Mouse (Mus musculus) liver, embryonic 15.5 days (tissue): ENCODE results near the gene Nelfe. TPM values are rescaled to one million over a fixed set of nuclear protein-coding genes. Genes with fewer than 3 reads are reported as not detected.

Source experiments
- ATAC-seq: fragments of 200-750 bp; cut with Nextera tagmentation; 2 replicates; pipeline ENCODE4 v1.8.0; 2017; ENCODE audit warnings: moderate number of reproducible peaks, mild to moderate bottlenecking, moderate library complexity; ENCODE audit not compliant: insufficient read depth
- H3K27ac ChIP-seq: fragments of 300-500 bp; sonication (generic); replicated peaks from 2 replicates; pipeline ENCODE4 v1.5.1; 2015; ENCODE audit warnings: mild to moderate bottlenecking, inconsistent platforms
- H3K27me3 ChIP-seq: fragments of 300-500 bp; sonication (generic); 2 replicates; pipeline ENCODE4 v1.6.1; 2015; ENCODE audit warnings: mild to moderate bottlenecking, inconsistent platforms
- H3K36me3 ChIP-seq: fragments of 300-500 bp; sonication (generic); replicated peaks from 2 replicates; pipeline ENCODE4 v1.6.1; 2015; ENCODE audit warnings: moderate library complexity, mild to moderate bottlenecking, inconsistent platforms
- H3K4me1 ChIP-seq: fragments of 300-500 bp; sonication (generic); replicated peaks from 2 replicates; pipeline ENCODE4 v1.6.1; 2015; ENCODE audit warnings: inconsistent platforms
- H3K4me2 ChIP-seq: fragments of 300-500 bp; sonication (generic); 2 replicates; pipeline ENCODE4 v1.6.1; 2015; ENCODE audit warnings: moderate library complexity, mild to moderate bottlenecking, inconsistent platforms
- H3K4me3 ChIP-seq: fragments of 300-500 bp; sonication (generic); replicated peaks from 2 replicates; pipeline ENCODE4 v1.5.1; 2015; ENCODE audit warnings: mild to moderate bottlenecking, inconsistent platforms
- H3K9ac ChIP-seq: fragments of 300-500 bp; sonication (generic); 2 replicates; pipeline ENCODE4 v1.6.1; 2015; ENCODE audit warnings: moderate library complexity, mild to moderate bottlenecking, inconsistent platforms
- H3K9me3 ChIP-seq: fragments of 300-500 bp; sonication (generic); replicated peaks from 2 replicates; pipeline ENCODE4 v1.6.1; 2016; ENCODE audit warnings: inconsistent platforms
- WGBS: fragments of 180-500 bp; shearing (Covaris S2); methylation state at CpG from one replicate; pipeline ENCODE4 v1.1.7; 2015; ENCODE audit warnings: mixed read lengths; ENCODE audit not compliant: insufficient replicate concordance; 5-methylcytosine and 5-hydroxymethylcytosine counted together
- polyA plus RNA-seq: library from polyadenylated mRNA; unstranded; fragments of >200 nt; fragmentation: Nextera tagmentation; extraction: Ambion mirVana; gene quantifications from 2 replicates; pipeline ENCODE4 v1.2.1, GENCODE M21; 2015

Gene Nelfe
- polyA plus RNA-seq, 1 experiment from 2014 or later: 45.6 TPM

GRCm38 (mm10) chr17:34850517-34851125 is 430 bp downstream of the Nelfe start:
- Histone ChIP-seq H3K4me3 (peak overlapping the region; percentile 86), H3K4me1 (peaks cover 52% of the 10 kb centered on the region), H3K36me3 (peaks cover 60% of the 10 kb centered on the region), H3K4me2 (peak overlapping the region; percentile 99), H3K27me3 (no peaks in the 10 kb centered on the region), H3K27ac (peak overlapping the region; percentile 78), H3K9ac (peak overlapping the region; percentile 83), H3K9me3 (no peaks in the 10 kb centered on the region)
- WGBS: 2% methylated on average over 25 of the region's 25 CpGs
- ATAC-seq: peak; percentile 30

GRCm38 (mm10) chr17:34853511-34853910 is 3.3 kb downstream of the Nelfe start:
- Histone ChIP-seq H3K9ac (no peak overlapping the region), H3K9me3 (no peaks in the 10 kb centered on the region), H3K27me3 (no peaks in the 10 kb centered on the region), H3K4me1 (peaks cover 64% of the 10 kb centered on the region), H3K4me3 (no peak overlapping the region), H3K36me3 (peaks cover 59% of the 10 kb centered on the region), H3K4me2 (no peak overlapping the region), H3K27ac (no peak overlapping the region)
- ATAC-seq: no peak
- WGBS: 61% methylated on average over 8 of the region's 8 CpGs

GRCm38 (mm10) chr17:34854761-34855160 is 4.6 kb downstream of the Nelfe start:
- no peaks in the 10 kb centered on the region for H3K27me3 ChIP-seq
- H3K36me3 ChIP-seq: peaks cover 59% of the 10 kb centered on the region
- H3K4me2 ChIP-seq: no peak overlapping the region
- no peak overlapping the region for H3K27ac ChIP-seq
- no peaks in the 10 kb centered on the region for H3K9me3 ChIP-seq
- no peak for ATAC-seq
- peaks cover 64% of the 10 kb centered on the region for H3K4me1 ChIP-seq
- no peak overlapping the region for H3K9ac ChIP-seq
- 65% methylated on average over 3 of the region's 3 CpGs for WGBS
- H3K4me3 ChIP-seq: no peak overlapping the region

- Histone ChIP-seq H3K4me3 (no peak overlapping the region), H3K27ac (no peak overlapping the region), H3K4me1 (peaks cover 60% of the 10 kb centered on the region), H3K36me3 (peaks cover 59% of the 10 kb centered on the region), H3K27me3 (no peaks in the 10 kb centered on the region), H3K9me3 (no peaks in the 10 kb centered on the region), H3K9ac (no peak overlapping the region), H3K4me2 (no peak overlapping the region)
- no peak for ATAC-seq
- 35% methylated on average over 3 of the region's 3 CpGs for WGBS
Observed at GRCm38 (mm10) chr17:34855825-34856224, 5.6 kb downstream of the Nelfe start.

- no peak overlapping the region for H3K4me3 ChIP-seq
- H3K4me2 ChIP-seq: no peak overlapping the region
- 25% methylated on average over 4 of the region's 4 CpGs for WGBS
- H3K9ac ChIP-seq: no peak overlapping the region
- no peak overlapping the region for H3K27ac ChIP-seq
- no peak for ATAC-seq
- no peaks in the 10 kb centered on the region for H3K9me3 ChIP-seq
- peaks cover 39% of the 10 kb centered on the region for H3K4me1 ChIP-seq
- no peaks in the 10 kb centered on the region for H3K27me3 ChIP-seq
- peaks cover 43% of the 10 kb centered on the region for H3K36me3 ChIP-seq
Observed at GRCm38 (mm10) chr17:34858670-34859069, 8.5 kb downstream of the Nelfe start.

GRCm38 (mm10) chr17:34860514-34860913 is 10.3 kb downstream of the Nelfe start:
- Histone ChIP-seq H3K36me3 (peaks cover 26% of the 10 kb centered on the region), H3K4me3 (peak overlapping the region; percentile 44), H3K4me2 (peak overlapping the region; percentile 46), H3K27me3 (no peaks in the 10 kb centered on the region), H3K27ac (no peak overlapping the region), H3K9me3 (no peaks in the 10 kb centered on the region), H3K9ac (no peak overlapping the region), H3K4me1 (peaks cover 30% of the 10 kb centered on the region)
- no peak for ATAC-seq
- WGBS: 65% methylated on average over 9 of the region's 9 CpGs

- peak; percentile 79 for ATAC-seq
- peaks cover 30% of the 10 kb centered on the region for H3K4me1 ChIP-seq
- H3K4me2 ChIP-seq: peak overlapping the region; percentile 46
- 47% methylated on average over 13 of the region's 13 CpGs for WGBS
- H3K9ac ChIP-seq: no peak overlapping the region
- H3K27ac ChIP-seq: peak overlapping the region; percentile 71
- no peaks in the 10 kb centered on the region for H3K9me3 ChIP-seq
- H3K4me3 ChIP-seq: peak overlapping the region; percentile 44
- H3K36me3 ChIP-seq: peaks cover 13% of the 10 kb centered on the region
- no peaks in the 10 kb centered on the region for H3K27me3 ChIP-seq
Observed at GRCm38 (mm10) chr17:34861704-34862415, 11.7 kb downstream of the Nelfe start.

GRCm38 (mm10) chr17:34862416-34863081 is 12.4 kb downstream of the Nelfe start, which contains the start of gene Cfb:
TSS of gene Cfb (minus strand) at chr17:34862518.
- peak; percentile 71 for ATAC-seq
- H3K27me3 ChIP-seq: no peaks in the 10 kb centered on the region
- peak within 1 kb of the TSS; percentile 44 for H3K4me3 ChIP-seq
- peak within 1 kb of the TSS; percentile 71 for H3K27ac ChIP-seq
- WGBS: 41% methylated on average over 8 of the region's 8 CpGs
- H3K9ac ChIP-seq: no peak within 1 kb of the TSS
- no peaks in the 10 kb centered on the region for H3K9me3 ChIP-seq
- H3K4me2 ChIP-seq: peak within 1 kb of the TSS; percentile 46
- peaks cover 6% of the 10 kb centered on the region for H3K36me3 ChIP-seq
- peaks cover 26% of the 10 kb centered on the region for H3K4me1 ChIP-seq

GRCm38 (mm10) chr17:34865981-34866380 is 15.8 kb downstream of the Nelfe start:
- H3K27ac ChIP-seq: no peak overlapping the region
- no peak for ATAC-seq
- no peak overlapping the region for H3K9ac ChIP-seq
- H3K4me1 ChIP-seq: 0 out of 2 replicates have a peak, but pooled peaks cover 5% of the 10 kb centered on the region
- H3K27me3 ChIP-seq: no peaks in the 10 kb centered on the region
- no peaks in the 10 kb centered on the region for H3K36me3 ChIP-seq
- 48% methylated on average over 7 of the region's 7 CpGs for WGBS
- H3K4me3 ChIP-seq: no peak overlapping the region
- H3K9me3 ChIP-seq: no peaks in the 10 kb centered on the region
- no peak overlapping the region for H3K4me2 ChIP-seq

- no peak overlapping the region for H3K4me2 ChIP-seq
- H3K4me3 ChIP-seq: no peak overlapping the region
- no peak for ATAC-seq
- H3K36me3 ChIP-seq: no peaks in the 10 kb centered on the region; the same call in 1 of the 2 replicates
- no peaks in the 10 kb centered on the region for H3K4me1 ChIP-seq
- H3K27ac ChIP-seq: no peak overlapping the region
- WGBS: 79% methylated on average over 6 of the region's 6 CpGs
- H3K9ac ChIP-seq: no peak overlapping the region
- no peaks in the 10 kb centered on the region for H3K27me3 ChIP-seq
- no peaks in the 10 kb centered on the region for H3K9me3 ChIP-seq
Observed at GRCm38 (mm10) chr17:34874321-34874720, 24.1 kb downstream of the Nelfe start.

GRCm38 (mm10) chr17:34879336-34879879 is 29.2 kb downstream of the Nelfe start, which contains the start of gene Zbtb12:
TSS of gene Zbtb12 (plus strand) at chr17:34879483.
- Histone ChIP-seq H3K9me3 (no peaks in the 10 kb centered on the region), H3K27ac (no peak within 1 kb of the TSS), H3K4me2 (no peak within 1 kb of the TSS), H3K27me3 (no peaks in the 10 kb centered on the region), H3K4me3 (no peak within 1 kb of the TSS), H3K36me3 (no peaks in the 10 kb centered on the region), H3K9ac (no peak within 1 kb of the TSS), H3K4me1 (peaks cover 20% of the 10 kb centered on the region)
- 51% methylated on average over 11 of the region's 11 CpGs for WGBS
- ATAC-seq: no peak
